Mouse (Mus musculus): Measurements from ENCODE around the gene Rasl10b. TPM values are rescaled to one million over a fixed set of nuclear protein-coding genes. Genes with fewer than 3 reads are reported as not detected.
A peak's percentile ranks its signal among the peaks of the same experiment; 100 is the strongest.

Rasl10b gene
- total and polyA plus RNA-seq, 2 experiments from 2014 or later = 7.9 to 45.3 TPM

DNA sequence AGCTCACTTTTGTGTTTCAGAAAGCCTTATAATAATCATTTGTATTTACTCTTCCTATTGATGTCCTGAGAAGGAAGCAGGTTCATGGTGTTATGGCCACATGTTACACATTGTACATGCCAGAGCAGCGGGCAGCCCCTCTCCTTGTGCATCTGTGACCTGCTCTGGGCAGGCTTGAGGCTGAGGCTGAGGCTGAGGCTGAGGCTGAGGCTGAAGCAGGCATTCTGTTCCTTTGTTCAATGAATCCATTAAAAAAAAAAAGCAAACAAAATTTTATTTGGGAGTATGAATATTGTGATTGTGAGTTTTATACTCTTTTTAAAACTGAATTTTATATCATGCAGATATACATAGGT, 25.4 kb upstream of the Rasl10b start:
- DNase-seq (ENCODE audit: low spot score) = no peak
- Histone ChIP-seq H3K9ac (replicated peaks; ENCODE audit: low read depth, low read length) (no peak overlapping the region), H3K27ac (ENCODE audit: low read depth) (no peak overlapping the region), H3K9me3 (replicated peaks; ENCODE audit: control insufficient read depth, low read length) (no peaks in the 10 kb centered on the region), H3K4me3 (ENCODE audit: low read depth, low read length) (no peak overlapping the region), H3K4me1 (ENCODE audit: control insufficient read depth, insufficient read depth) (no peaks in the 10 kb centered on the region), H3K4me2 (ENCODE audit: low read depth, low read length) (no peak overlapping the region), H3K36me3 (replicated peaks; ENCODE audit: control insufficient read depth, insufficient read depth, low read length) (peaks cover 12% of the 10 kb centered on the region; the same call in 1 of the 2 replicates), H3K27me3 (ENCODE audit: control insufficient read depth, insufficient read depth, low read length) (no peaks in the 10 kb centered on the region)
- WGBS = 84% methylated on average over 1 of the region's 1 CpGs
- no peak for ATAC-seq (ENCODE audit: insufficient read depth, low read depth)
- TF ChIP-seq CTCF (IDR thresholded peaks at IDR 0.05; ENCODE audit: low read depth) (no peak), EP300 (IDR thresholded peaks at IDR 0.05; ENCODE audit: low read depth) (no peak)

DNA sequence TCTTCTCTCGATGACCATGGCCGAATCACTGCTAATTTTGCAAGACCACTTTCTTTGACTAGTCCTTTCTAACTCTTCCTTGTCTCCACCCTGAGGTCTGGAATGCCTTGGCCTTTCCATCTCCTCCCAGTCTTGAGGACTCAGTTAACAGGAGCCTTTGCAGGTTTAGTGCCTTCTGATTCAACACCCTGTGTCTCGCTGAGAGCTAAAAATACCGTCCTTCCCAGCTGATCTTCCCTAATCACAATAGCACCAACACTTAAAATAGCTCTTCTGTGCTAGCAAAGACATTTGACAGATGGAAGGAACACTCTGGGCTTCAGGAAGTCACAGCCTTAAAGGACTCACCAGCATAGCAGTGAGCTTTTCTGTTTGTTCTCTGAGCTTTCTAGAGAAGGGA, 15.9 kb upstream of the Rasl10b start:
- peak overlapping the region; percentile 33 for H3K4me2 ChIP-seq (ENCODE audit: low read depth, low read length)
- H3K9ac ChIP-seq (replicated peaks; ENCODE audit: low read depth, low read length) = no peak overlapping the region

DNA sequence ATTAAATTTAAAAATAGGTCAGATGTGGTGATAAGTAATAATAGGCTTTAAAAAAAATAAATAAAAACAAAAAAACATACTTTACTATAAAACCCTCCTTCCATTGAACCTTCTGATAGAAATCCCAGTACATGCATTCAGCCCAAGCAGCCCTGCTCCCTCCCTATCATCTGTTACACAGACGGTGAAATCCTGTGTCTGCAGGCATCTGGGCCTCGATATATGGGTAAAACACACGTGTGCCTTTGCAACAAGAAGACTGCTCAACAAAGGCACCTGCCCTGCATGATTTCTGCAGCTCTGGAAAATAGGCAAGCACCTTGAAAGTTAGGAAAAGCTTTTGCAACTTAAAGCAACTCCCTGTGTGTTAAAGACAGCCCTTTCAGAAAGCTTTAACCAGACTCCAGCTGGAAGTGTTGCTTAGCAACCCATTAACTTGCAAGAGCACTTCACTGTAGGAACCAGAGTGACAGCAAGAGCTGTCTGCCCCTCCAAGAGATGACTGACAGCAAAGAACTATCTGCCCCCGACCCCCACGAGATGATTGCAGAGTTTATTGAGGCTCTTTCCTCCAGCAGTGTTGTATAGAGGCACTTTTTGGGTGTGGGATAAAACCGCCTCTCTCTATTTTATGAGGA, 14.0 kb upstream of the Rasl10b start:
- peaks cover 37% of the 10 kb centered on the region for H3K36me3 ChIP-seq (replicated peaks; ENCODE audit: control insufficient read depth, insufficient read depth, low read length)
- TF ChIP-seq EP300 (IDR thresholded peaks at IDR 0.05; ENCODE audit: low read depth) (no peak), CTCF (IDR thresholded peaks at IDR 0.05; ENCODE audit: low read depth) (no peak)

More for the DNA sequence above, 15.9 kb upstream of the Rasl10b start:
- Histone ChIP-seq H3K27ac (ENCODE audit: low read depth) (peak overlapping the region; percentile 87), H3K4me3 (ENCODE audit: low read depth, low read length) (no peak overlapping the region), H3K36me3 (replicated peaks; ENCODE audit: control insufficient read depth, insufficient read depth, low read length) (peaks cover 35% of the 10 kb centered on the region), H3K4me1 (ENCODE audit: control insufficient read depth, insufficient read depth) (peaks cover 11% of the 10 kb centered on the region), H3K9me3 (replicated peaks; ENCODE audit: control insufficient read depth, low read length) (no peaks in the 10 kb centered on the region), H3K27me3 (ENCODE audit: control insufficient read depth, insufficient read depth, low read length) (no peaks in the 10 kb centered on the region)
- 28% methylated on average over 4 of the region's 4 CpGs for WGBS
- ATAC-seq (ENCODE audit: insufficient read depth, low read depth) (peak; percentile 90), DNase-seq (ENCODE audit: low spot score) (peak; percentile 91)
- TF ChIP-seq EP300 (IDR thresholded peaks at IDR 0.05; ENCODE audit: low read depth) = peak; percentile 63; the same call in 1 of the 2 replicates
- no peak for TF ChIP-seq CTCF (IDR thresholded peaks at IDR 0.05; ENCODE audit: low read depth)

GRCm38 (mm10) chr11:83397626-83398025, 11.3 kb upstream of the Rasl10b start:
- Histone ChIP-seq H3K4me2 (ENCODE audit: low read depth, low read length) (no peak overlapping the region), H3K27me3 (ENCODE audit: control insufficient read depth, insufficient read depth, low read length) (no peaks in the 10 kb centered on the region), H3K4me1 (ENCODE audit: control insufficient read depth, insufficient read depth) (peaks cover 6% of the 10 kb centered on the region; the same call in 1 of the 2 replicates), H3K36me3 (replicated peaks; ENCODE audit: control insufficient read depth, insufficient read depth, low read length) (peaks cover 39% of the 10 kb centered on the region), H3K9ac (replicated peaks; ENCODE audit: low read depth, low read length) (no peak overlapping the region), H3K9me3 (replicated peaks; ENCODE audit: control insufficient read depth, low read length) (no peaks in the 10 kb centered on the region), H3K27ac (ENCODE audit: low read depth) (no peak overlapping the region), H3K4me3 (ENCODE audit: low read depth, low read length) (no peak overlapping the region)
- 80% methylated on average over 7 of the region's 7 CpGs for WGBS
- no peak for DNase-seq (ENCODE audit: low spot score)
- TF ChIP-seq CTCF (IDR thresholded peaks at IDR 0.05; ENCODE audit: low read depth) = no peak
- no peak for TF ChIP-seq EP300 (IDR thresholded peaks at IDR 0.05; ENCODE audit: low read depth)
- no peak for ATAC-seq (ENCODE audit: insufficient read depth, low read depth)

More for the DNA sequence above, 14.0 kb upstream of the Rasl10b start:
- no peaks in the 10 kb centered on the region for H3K9me3 ChIP-seq (replicated peaks; ENCODE audit: control insufficient read depth, low read length)
- 28% methylated on average over 6 of the region's 6 CpGs for WGBS
- ATAC-seq (ENCODE audit: insufficient read depth, low read depth) (no peak), DNase-seq (ENCODE audit: low spot score) (no peak)
- H3K4me2 ChIP-seq (ENCODE audit: low read depth, low read length) = no peak overlapping the region
- peaks cover 11% of the 10 kb centered on the region for H3K4me1 ChIP-seq (ENCODE audit: control insufficient read depth, insufficient read depth)
- H3K27me3 ChIP-seq (ENCODE audit: control insufficient read depth, insufficient read depth, low read length) = no peaks in the 10 kb centered on the region
- H3K9ac ChIP-seq (replicated peaks; ENCODE audit: low read depth, low read length) = no peak overlapping the region
- H3K27ac ChIP-seq (ENCODE audit: low read depth) = 0 out of 2 replicates have a peak overlapping the region, but pooled peaks have one; percentile 34
- H3K4me3 ChIP-seq (ENCODE audit: low read depth, low read length) = no peak overlapping the region

DNA sequence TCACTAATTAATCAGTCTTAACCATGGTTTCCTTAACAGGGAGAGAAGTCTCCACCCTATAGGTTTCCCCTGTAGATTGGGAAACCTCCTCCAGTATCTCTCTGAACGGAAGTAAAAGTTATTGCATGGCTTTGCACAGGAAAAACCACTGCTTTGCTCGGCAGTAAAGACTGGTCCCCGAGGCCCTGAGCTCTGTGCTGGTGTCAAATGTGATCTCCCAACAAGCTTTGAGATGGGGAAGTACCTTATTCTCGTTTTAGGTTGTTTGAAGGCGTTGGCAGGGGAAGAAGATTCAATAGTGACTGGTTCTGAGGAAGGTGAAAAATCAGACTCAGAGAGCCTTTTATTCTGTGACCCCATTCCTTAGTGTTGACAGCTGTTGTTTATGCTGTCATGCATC, 10.2 kb upstream of the Rasl10b start:
- no peak overlapping the region for H3K9ac ChIP-seq (replicated peaks; ENCODE audit: low read depth, low read length)
- no peak for ATAC-seq (ENCODE audit: insufficient read depth, low read depth)
- 0 out of 2 replicates have a peak, but pooled peaks cover 3% of the 10 kb centered on the region for H3K4me1 ChIP-seq (ENCODE audit: control insufficient read depth, insufficient read depth)
- no peak overlapping the region for H3K4me3 ChIP-seq (ENCODE audit: low read depth, low read length)
- peaks cover 50% of the 10 kb centered on the region for H3K36me3 ChIP-seq (replicated peaks; ENCODE audit: control insufficient read depth, insufficient read depth, low read length)
- 69% methylated on average over 5 of the region's 5 CpGs for WGBS
- H3K27ac ChIP-seq (ENCODE audit: low read depth) = no peak overlapping the region
- H3K9me3 ChIP-seq (replicated peaks; ENCODE audit: control insufficient read depth, low read length) = no peaks in the 10 kb centered on the region
- no peaks in the 10 kb centered on the region for H3K27me3 ChIP-seq (ENCODE audit: control insufficient read depth, insufficient read depth, low read length)
- DNase-seq (ENCODE audit: low spot score) = no peak
- TF ChIP-seq CTCF (IDR thresholded peaks at IDR 0.05; ENCODE audit: low read depth) (no peak), EP300 (IDR thresholded peaks at IDR 0.05; ENCODE audit: low read depth) (no peak)
- H3K4me2 ChIP-seq (ENCODE audit: low read depth, low read length) = no peak overlapping the region

DNA sequence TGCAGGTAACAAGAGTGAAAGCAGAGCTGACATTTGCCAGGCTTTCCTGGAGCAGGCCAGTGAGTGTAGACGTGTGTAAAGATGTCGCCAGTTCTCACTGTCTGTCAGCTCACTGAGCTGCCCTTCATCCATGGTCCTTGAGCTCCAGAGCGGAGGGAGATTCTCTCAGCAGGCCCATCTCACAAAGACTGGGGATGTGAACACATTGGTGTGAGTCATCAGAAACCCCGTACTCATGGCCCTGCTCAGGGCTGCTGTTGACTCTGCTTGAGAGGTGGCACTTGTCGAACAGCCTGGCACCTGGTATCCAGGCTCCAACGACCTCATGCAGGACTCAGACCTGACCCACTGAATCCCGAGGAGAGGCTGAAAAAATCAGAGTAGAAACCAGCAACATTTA, 5.2 kb upstream of the Rasl10b start:
- Histone ChIP-seq H3K36me3 (replicated peaks; ENCODE audit: control insufficient read depth, insufficient read depth, low read length) (peaks cover 36% of the 10 kb centered on the region), H3K9me3 (replicated peaks; ENCODE audit: control insufficient read depth, low read length) (no peaks in the 10 kb centered on the region), H3K4me2 (ENCODE audit: low read depth, low read length) (no peak overlapping the region), H3K27me3 (ENCODE audit: control insufficient read depth, insufficient read depth, low read length) (no peaks in the 10 kb centered on the region), H3K4me1 (ENCODE audit: control insufficient read depth, insufficient read depth) (0 out of 2 replicates have a peak, but pooled peaks cover under 1% of the 10 kb centered on the region), H3K27ac (ENCODE audit: low read depth) (no peak overlapping the region), H3K4me3 (ENCODE audit: low read depth, low read length) (no peak overlapping the region), H3K9ac (replicated peaks; ENCODE audit: low read depth, low read length) (no peak overlapping the region)
- DNase-seq (ENCODE audit: low spot score) (no peak), ATAC-seq (ENCODE audit: insufficient read depth, low read depth) (no peak)
- WGBS = 55% methylated on average over 7 of the region's 7 CpGs
- no peak for TF ChIP-seq CTCF (IDR thresholded peaks at IDR 0.05; ENCODE audit: low read depth)
- TF ChIP-seq EP300 (IDR thresholded peaks at IDR 0.05; ENCODE audit: low read depth) = no peak
